Mouse (Mus musculus): Measurements from ENCODE around the gene Atp1a1.

GRCm38 (mm10) chr3:101634141-101634900, 29.8 kb upstream of the Atp1a1 start:
- no peak for TF ChIP-seq CTCF (IDR thresholded peaks at IDR 0.05; ENCODE audit: low read depth)
- no peak for TF ChIP-seq EP300 (IDR thresholded peaks at IDR 0.05; ENCODE audit: low read depth)

Measured in liver, embryonic 14.5 days (tissue).